Mouse (Mus musculus) telencephalon, adult 2 months (tissue): ENCODE measurements at regions not wholly inside any gene's neighbourhood (a gene's known extent, or its start where the extent isn't known, plus 50 kb on each side); places are given as distances from the start of the nearest gene placed in this dataset.

Experiments
- DNase-seq: peaks from one replicate; pipeline ENCODE4 v3.0.0-alpha.2; 2011; ENCODE audit warnings: low read depth, low spot score

- no peak for DNase-seq
These were observed 99.8 kb downstream of the Lrrn1 start for GRCm38 (mm10) chr6:107629376-107629775.

- DNase-seq = peak; percentile 28
These were observed 116.2 kb downstream of the Lrrn1 start for GRCm38 (mm10) chr6:107645751-107646150.

- DNase-seq = no peak
These were observed 124.4 kb downstream of the Lrrn1 start for GRCm38 (mm10) chr6:107653840-107654523.

- DNase-seq = peak; percentile 46
These were observed 128.2 kb downstream of the Lrrn1 start for GRCm38 (mm10) chr6:107657805-107658204.

GRCm38 (mm10) chr6:107661009-107661764 is 131.6 kb downstream of the Lrrn1 start:
- no peak for DNase-seq

- no peak for DNase-seq
These were observed 169.7 kb downstream of the Lrrn1 start for GRCm38 (mm10) chr6:107699298-107699697.

GRCm38 (mm10) chr6:107708185-107708584 is 178.6 kb downstream of the Lrrn1 start:
- no peak for DNase-seq

GRCm38 (mm10) chr6:107708608-107709007 is 179.0 kb downstream of the Lrrn1 start:
- no peak for DNase-seq

- no peak for DNase-seq
These were observed 180.8 kb downstream of the Lrrn1 start for GRCm38 (mm10) chr6:107710360-107710759.

- no peak for DNase-seq
These were observed 181.9 kb downstream of the Lrrn1 start for GRCm38 (mm10) chr6:107711181-107712087.

- no peak for DNase-seq
These were observed 183.5 kb downstream of the Lrrn1 start for GRCm38 (mm10) chr6:107713051-107713450.

- no peak for DNase-seq
These were observed 187.6 kb downstream of the Lrrn1 start for GRCm38 (mm10) chr6:107717194-107717593.

- no peak for DNase-seq
These were observed 200.7 kb downstream of the Lrrn1 start for GRCm38 (mm10) chr6:107730294-107730693.

- peak; percentile 41 for DNase-seq
These were observed 205.2 kb downstream of the Lrrn1 start for GRCm38 (mm10) chr6:107734773-107735172.

GRCm38 (mm10) chr6:107749111-107749736 is 219.7 kb downstream of the Lrrn1 start:
- no peak for DNase-seq

GRCm38 (mm10) chr6:107749794-107750193 is 220.2 kb downstream of the Lrrn1 start:
- DNase-seq = no peak

GRCm38 (mm10) chr6:107752156-107752555 is 222.6 kb downstream of the Lrrn1 start:
- no peak for DNase-seq

GRCm38 (mm10) chr6:107755158-107755557 is 225.6 kb downstream of the Lrrn1 start:
- DNase-seq = no peak

- no peak for DNase-seq
These were observed 241.4 kb downstream of the Lrrn1 start for GRCm38 (mm10) chr6:107770834-107771470.

- DNase-seq = no peak
These were observed 255.4 kb downstream of the Lrrn1 start for GRCm38 (mm10) chr6:107784998-107785397.
